Mouse (Mus musculus): ENCODE data around the gene Speg.

Gene Speg

DNA sequence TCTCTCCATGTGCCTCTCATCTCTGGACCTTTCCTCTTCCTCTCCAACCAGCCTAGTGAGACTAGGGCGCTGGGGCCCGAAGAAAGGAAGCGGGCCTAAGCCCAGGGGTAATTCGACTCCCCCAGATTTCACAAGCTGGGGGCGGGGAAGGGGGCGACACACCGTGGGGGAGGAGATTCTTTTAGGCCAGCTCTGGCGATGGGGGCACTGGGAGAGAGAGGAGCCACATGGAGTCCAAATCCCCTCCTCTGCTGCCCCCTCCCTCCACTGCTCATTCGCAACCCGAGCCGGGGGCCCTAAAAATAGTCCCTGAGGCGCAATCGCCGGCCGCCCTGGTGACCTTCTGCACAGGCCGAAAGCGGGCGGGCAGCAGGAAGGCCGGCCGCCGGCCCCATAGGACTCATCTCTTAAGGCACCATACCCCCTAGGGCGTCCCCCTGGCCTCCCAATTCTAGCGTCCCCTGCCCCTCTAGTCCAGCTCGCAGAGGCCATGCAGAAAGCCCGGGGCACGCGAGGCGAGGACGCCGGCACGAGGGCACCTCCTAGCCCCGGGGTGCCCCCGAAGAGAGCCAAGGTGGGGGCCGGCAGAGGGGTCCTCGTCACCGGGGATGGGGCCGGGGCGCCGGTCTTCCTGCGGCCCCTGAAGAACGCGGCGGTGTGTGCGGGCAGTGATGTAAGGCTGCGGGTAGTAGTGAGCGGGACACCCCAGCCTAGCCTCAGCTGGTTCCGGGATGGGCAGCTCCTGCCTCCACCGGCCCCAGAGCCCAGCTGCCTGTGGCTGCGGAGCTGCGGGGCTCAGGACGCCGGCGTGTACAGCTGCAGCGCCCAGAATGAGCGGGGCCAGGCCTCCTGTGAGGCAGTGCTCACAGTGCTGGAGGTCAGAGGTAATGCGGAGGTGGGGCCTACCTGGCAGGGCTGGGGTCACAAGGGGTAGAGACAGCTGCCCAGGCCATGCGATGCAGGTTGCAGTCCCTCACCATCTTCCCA, at the start of gene Speg:
Speg (plus strand) TSS at position 348 of the 987 bp plus-strand sequence.
- DNase-seq (ENCODE audit: low read depth): no peak

GRCm38 (mm10) chr1:75327461-75327860, 47.6 kb upstream of the Speg start:
- DNase-seq (ENCODE audit: low read depth): no peak

DNA sequence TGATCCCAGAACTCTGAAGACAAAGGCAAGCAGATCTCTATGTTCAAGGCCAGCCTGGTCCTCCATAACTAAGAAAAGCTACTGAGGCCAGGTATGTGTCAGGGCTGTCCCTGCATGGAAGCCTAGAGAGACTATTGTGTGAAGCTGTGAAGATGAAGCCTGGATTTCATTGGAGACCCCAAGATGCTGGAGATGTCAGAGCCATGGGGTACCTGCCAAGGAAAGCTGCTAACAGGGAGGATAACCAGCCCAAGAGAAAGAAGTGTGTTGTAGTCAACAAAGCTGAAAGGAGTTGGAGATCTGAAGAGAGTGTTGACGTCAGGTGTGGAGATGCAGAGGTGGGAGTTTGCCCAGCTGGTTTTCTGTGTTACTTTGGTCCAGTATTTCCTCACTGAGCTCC, 43.8 kb upstream of the Speg start:
- no peak for DNase-seq (ENCODE audit: low read depth)

DNA sequence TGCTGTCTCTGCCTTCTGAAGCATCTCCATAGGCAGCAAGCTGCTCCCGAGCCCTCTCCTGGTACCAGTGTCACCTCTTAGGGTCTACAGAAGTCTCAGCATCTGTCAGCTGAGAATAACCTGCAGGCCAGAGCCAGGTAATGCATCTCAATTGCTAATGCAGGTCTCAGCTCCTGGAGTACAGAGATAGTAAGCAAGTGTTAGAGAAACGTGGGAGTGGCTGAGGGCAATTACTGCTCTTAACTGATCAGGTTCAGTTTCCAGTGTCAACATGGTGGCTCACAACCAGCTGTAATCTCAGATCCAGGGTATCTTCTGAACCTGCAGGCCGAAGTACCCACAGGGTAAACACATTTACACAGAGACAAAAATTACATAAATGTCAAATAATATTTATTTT, 38.6 kb upstream of the Speg start:
- no peak for DNase-seq (ENCODE audit: low read depth)

DNA sequence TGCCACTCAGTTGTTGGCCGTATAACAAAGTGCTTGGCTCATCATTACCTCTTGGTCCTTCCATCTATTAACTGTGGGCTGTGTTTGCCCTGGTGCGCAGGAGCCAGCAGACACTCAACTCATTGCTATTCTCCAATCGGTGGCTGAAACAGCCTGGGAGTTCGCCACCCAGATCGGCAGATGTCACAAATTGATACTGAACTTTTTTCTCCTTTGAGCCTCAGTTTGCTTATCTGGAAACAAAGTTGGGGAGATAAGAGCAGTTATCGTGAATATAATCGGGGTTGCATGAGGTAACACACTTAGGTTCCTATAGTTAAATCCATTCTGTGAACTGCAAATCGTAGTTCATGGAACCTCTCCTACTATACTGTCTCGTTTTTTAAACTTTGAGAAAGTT, 38.0 kb upstream of the Speg start:
- no peak for DNase-seq (ENCODE audit: low read depth)

GRCm38 (mm10) chr1:75338091-75338694, 36.9 kb upstream of the Speg start:
- no peak for DNase-seq (ENCODE audit: low read depth)

DNA sequence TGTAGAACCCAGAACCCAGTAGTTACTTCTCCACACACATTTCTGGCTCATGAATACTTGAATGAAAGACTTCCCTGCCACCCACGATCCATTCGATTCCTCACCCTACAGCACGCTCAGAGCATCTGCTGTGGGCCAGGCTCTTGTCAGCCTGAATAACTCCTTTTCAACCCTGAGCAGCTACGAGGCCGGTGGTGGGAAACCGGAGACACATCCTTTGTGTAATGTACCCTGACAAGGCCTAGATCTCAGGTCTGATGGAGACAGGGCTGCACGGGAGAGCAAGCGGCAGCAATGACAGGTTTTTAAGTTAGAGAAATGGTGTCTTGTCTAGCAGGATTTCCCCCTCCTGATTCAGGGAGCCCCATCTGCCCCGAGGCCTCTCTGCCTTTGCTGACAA, 35.8 kb upstream of the Speg start:
- DNase-seq (ENCODE audit: low read depth): no peak

GRCm38 (mm10) chr1:75340519-75340918, 34.6 kb upstream of the Speg start:
- no peak for DNase-seq (ENCODE audit: low read depth)

GRCm38 (mm10) chr1:75342874-75343416, 32.2 kb upstream of the Speg start:
- DNase-seq (ENCODE audit: low read depth): peak; percentile 35

DNA sequence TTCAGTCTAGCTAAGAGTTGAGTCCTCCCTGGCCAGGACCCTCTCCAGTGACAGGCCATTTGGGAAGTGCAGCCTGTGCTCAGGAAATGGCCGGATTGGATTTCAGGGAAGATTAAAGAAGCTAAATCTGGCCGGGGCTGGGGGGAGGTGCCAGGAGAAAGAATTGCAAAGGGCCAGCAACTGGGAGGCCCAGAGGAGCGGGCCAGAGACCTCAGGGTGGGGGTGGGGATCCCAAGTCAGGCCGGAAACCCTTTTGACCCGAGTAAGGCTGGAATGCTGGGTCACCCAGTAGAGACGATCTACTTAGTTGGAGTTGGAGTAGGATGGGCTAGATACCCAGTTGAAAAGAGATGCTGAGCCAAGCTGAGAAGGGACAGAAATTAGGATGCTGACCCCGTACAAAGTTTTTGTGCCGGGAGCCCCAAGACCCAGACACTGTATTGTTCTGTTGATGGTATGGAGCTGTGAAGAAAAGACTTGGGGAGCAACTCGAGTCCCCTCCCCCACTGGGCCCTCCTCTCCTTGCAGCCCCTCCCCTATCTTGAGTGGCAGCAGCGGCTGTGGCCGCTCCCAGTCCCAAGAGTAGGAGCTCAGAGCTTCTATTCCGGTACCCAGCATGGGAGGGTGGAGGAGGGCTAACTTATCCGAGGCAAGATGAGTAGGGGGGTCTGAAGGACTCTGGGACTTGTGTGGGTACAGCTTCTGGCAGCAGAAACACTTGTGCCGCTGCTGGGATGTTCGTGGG, 30.6 kb upstream of the Speg start:
- DNase-seq (ENCODE audit: low read depth): no peak

DNA sequence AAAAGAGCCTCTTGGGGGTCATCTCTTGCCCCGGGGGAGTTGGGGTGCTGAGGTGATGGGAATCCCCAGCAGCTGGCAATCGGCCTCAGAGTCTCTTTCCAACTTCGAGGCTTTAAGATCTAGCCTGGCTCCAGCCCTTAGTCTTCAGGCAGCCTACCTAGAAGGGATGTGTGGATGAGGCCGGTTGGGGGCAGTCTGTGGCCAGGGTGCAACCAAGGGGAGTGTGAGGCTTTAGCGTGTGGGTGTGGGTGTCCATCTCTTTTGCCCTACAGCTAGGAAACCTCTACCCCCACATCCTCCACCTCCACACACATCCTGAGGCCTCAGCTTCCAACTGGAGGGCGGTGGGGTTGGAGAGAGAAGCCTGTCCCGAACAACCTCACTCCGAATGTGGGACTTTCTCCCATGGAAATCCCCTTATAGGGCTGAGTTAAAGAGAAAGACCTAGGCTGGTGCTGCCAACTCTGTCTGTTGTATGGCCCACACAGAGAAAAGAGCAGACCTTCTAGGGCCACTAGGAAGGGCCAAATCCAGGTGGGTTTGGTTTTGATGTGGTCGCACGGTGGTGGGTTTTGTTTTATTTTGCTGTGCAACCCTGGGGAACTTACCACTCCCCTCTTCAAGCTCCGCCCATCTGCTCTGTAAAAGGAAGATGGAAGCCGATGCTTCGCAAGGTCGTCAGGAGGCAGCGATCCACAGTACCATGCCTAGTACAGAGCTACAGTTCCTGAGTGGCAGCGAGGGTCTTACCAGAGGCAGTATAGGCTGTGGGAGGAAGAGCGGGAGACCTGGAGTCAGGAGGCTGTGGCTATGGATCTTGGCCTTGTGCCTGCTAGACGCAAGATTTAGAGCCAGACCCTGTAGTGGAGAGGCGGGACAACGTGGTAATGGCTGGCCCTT, 29.8 kb upstream of the Speg start:
- DNase-seq (ENCODE audit: low read depth): no peak

DNA sequence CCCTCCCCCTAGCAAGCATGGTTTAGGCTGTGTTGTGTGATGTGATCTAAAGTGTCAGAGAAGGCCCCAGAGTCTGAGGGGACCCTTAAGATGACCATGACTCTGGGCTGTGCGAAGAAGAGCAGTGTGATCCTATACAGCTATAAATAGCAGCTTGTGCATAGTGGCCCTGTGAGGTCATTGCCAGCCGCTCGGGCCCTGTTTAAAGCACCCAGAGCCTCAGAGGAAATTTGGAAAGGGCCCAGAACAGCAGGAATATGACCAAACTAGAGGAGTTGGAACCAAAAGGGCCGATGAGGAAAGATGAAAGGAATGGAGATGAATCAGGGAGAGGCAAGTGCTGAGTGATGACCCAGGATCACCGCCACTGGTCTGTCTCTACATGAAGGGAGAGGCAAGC, 27.8 kb upstream of the Speg start:
- DNase-seq (ENCODE audit: low read depth): no peak

DNA sequence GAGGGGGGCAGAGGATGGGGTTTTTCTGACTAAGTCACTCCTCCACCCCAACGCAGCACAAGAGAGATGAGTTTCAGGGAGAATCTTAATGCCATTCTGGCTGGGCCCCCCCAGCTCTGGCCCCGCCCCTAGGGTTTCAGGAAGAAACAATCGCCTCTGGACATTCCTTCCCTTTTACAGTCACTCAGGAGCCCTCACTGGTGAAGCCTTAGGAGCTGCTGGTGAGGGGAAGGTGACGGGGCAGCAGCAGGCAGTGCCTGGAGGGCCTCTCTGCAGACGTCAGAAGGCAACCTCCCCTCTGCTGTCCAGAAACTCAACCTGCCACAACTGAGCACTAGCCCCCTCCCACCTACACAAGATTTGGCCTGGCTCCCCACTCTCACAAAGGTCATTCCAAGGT, 25.8 kb upstream of the Speg start:
- no peak for DNase-seq (ENCODE audit: low read depth)

DNA sequence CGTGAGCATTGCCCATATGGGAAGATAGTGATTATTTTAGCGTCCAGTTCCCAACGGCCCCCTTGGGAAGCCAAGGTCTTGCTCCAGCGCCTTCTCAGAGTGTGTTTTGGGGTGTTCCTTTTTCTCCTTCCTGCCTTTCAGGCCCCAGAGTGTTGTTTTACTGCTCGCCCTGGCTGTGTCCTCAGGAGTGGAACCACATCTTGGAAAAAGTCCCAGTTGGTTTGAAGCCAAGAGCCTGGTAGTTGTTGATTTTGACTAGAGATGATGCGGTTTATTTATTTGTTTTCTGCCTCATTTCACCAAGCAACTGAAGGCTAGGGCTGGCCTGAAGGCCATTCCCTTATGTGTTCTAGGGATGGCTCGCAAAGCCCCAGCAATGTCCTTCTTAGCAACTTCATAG, 17.8 kb upstream of the Speg start:
- no peak for DNase-seq (ENCODE audit: low read depth)

DNA sequence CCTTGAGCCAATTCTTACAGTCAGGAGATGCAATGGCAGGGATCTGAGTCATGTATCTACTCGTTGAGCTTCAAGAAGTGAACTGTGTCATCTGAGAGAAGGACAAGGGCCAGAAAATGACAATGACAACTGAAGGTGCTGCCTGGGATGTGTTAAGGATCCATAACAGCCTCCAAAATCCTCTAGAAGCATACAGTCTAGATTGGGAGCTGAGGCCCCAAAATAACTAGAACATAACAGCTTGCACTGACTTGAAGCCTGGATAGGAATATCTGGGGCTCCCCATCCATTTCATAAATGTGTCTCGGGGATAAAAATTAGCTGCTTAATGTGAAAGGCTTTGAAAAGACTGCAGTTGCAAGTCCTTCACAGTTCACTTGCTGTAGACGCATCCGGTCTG, 17.1 kb upstream of the Speg start:
- DNase-seq (ENCODE audit: low read depth): no peak

- DNase-seq (ENCODE audit: low read depth): no peak
Observed at GRCm38 (mm10) chr1:75359346-75359745, 15.8 kb upstream of the Speg start.

DNA sequence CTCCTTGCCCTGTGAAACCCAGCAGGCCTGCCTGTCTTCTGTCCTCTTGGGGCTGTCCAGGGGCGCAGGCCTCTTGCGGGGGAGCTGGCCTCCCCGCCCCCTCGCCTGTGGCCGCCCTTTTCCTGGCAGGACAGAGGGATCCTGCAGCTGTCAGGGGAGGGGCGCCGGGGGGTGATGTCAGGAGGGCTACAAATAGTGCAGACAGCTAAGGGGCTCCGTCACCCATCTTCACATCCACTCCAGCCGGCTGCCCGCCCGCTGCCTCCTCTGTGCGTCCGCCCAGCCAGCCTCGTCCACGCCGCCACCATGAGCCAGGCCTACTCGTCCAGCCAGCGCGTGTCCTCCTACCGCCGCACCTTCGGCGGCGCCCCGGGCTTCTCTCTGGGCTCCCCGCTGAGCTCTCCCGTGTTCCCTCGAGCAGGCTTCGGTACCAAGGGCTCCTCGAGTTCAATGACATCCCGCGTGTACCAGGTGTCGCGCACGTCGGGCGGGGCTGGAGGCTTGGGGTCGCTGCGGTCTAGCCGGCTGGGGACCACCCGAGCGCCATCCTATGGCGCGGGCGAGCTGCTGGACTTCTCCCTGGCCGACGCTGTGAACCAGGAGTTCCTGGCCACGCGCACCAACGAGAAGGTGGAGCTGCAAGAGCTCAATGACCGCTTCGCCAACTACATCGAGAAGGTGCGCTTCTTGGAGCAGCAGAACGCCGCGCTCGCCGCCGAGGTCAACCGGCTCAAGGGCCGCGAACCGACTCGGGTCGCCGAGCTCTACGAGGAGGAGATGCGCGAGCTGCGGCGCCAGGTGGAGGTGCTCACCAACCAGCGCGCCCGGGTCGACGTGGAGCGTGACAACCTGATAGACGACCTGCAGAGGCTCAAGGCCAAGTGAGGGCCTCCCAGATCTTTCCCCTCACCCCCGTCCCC, 14.7 kb upstream of the Speg start, which contains the start of gene Des:
Des (plus strand) TSS at position 218 of the 920 bp plus-strand sequence.
- no peak for DNase-seq (ENCODE audit: low read depth)

DNA sequence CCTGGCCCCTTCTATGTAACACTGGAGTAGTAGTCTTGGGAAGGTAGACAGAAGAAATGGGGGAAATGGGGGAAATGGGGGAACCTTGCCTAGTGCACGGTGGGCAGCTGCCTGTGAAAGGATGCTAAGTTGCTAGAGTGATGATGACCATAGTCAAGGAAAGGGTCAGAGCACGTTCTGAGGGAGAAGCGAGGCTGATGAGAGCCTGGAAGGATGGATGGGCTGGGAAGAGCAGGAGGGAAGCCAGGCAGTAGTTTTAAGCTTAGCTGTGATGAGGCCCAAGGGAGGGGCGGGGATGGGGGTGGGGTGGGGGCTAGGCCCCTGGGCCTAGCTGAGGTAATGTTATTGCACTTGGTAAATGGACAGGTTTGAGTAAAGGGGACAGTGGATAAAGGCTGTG, 14.0 kb upstream of the Speg start:
- no peak for DNase-seq (ENCODE audit: low read depth)

DNA sequence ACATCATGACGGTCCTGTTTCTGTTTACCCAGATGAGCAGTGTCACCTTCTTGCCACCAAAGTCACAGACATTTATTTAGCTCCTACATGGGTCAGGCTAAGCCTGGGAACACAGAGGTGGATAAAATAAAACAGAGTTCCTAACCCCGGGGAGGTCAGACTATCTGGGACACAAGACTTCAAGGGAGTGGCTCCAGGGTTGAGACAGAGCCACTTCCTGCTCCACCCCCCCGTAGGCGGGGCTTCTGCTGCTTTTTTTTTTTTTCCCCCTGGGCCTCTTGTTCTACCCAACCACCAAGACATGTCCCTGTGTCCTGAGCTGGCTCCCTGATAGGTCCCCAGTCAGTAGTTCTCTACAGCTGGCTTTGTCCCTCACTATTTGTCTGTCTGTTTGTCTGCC, 13.3 kb upstream of the Speg start:
- no peak for DNase-seq (ENCODE audit: low read depth)

DNA sequence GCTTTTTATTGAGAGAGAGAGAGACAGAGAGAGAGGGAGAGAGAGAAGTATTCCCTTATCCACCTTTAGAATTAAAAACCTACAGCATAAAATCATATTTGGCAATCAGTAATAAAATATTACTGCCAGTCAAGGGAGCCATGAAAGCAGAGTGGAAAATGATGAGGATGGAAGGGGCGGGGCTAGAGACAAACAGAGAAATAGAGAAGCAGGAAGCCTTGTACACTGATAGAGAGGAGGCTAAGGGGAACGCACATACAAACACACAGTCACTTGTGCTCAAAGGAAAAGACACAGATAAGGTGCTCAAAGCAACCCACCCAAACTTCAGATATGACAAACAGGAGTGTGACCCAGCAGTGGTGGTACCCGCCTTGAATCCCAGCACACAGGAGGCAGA, 11.2 kb upstream of the Speg start:
- no peak for DNase-seq (ENCODE audit: low read depth)
